Mouse (Mus musculus) lung, postnatal 25 days (tissue): ENCODE measurements around the gene Serpina3b.

ENCODE experiments used
- DNase-seq: peaks from one replicate; pipeline ENCODE4 v3.0.0; 2022; ENCODE audit warnings: low spot score

Serpina3b gene

DNA sequence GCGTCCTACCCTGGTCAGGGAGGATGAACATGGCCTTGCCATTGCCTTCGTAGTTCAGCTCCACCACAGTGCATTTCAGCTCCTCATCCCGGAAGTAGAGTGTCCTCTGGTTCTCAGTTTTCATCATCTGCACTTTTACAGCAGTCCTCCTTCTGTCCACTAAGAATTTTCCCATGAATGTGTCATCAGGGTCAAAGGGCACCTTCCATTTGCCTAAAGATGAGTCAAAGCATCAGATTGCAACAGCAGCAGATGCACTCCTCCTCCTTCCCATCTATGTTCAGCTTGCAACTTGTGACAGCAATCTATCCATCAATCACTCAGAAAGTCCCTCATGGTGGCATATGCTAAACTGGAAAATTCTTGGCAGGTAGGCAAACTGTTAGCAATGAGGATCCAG is 47.8 kb downstream of the Serpina3b start:
- no peak for DNase-seq

DNA sequence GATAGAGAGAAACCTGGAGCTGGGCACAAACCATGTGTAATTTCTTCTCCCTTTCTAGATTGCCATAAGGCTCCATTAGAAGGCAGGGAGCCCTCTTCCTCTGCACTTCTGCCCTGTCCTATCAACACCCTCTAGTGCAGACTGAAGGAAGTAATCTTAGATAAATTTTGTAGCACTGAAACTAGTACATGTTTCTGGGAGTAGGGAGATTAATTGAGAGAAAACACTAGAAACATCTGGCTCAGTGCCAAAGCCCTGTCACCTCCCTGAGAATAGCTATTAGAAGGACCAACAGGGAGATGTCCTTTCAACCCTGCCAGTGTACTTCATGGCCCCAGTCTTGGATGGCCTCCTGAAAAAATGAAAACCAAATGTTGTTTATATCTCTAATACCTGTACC is 50.8 kb downstream of the Serpina3b start:
- no peak for DNase-seq

DNA sequence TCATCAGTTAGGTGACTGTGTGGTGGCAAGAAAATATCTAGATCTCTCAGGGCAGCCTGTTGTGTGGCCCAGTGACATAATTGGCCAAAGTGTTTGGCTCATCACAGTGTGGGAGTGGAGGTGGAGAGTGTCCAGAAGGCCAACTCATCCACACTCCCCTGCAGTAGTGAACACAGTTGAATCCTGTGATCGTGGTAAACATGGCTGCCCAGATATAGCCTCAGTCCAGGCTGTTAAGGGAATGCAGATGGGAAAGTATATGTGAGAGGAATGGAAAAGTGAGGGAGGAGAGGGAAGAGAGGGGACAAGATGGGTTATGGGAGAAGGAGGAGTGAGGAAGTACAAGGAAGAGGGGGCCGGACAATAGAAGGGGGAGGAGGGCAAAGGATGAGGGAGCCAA is 51.2 kb downstream of the Serpina3b start:
- no peak for DNase-seq

DNA sequence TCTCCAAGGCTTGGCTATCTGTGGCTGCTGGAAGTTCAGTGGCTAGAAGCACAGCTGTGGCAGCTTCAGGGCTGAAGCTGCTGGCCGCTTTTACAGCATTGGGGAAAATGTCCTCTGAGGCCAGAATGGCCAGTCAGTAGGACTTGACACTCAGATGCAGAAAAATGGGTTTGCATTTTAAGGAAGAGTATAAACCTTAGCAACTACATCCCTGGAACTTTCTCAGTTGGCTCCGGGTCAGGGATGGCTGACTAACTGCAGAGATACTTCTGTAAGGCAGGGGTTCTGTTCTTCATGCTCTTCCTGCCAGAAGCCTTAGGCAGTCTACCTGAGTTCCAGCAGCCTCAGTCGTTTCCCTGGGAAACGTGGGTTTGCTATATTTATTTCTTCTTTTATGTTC is 57.2 kb downstream of the Serpina3b start:
- DNase-seq = no peak

DNA sequence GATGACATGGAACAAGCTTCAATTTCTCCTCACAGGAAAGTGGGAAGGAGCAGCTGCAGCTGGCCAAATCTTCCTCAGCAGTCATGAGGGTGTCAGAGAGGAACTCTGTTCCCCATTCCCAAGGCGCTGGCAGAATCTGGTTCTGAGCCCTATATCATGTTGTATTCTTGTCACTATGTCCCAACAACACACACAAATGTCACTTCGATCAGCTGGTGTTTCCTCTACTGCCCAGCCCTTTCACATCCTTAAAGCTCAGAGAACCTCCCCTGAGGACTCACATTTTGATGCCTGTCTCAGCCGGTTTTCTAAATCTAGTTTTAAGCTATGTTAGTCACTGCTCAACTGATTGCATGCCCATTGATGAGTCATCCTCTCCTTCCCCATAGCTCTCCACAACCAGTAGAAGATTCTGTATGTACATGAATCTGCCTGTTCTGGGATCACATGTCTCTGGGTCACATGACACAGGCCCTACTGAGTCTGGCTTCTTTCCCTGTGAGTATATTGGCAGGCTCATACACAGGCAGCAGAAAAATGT is 58.3 kb downstream of the Serpina3b start:
- peak; percentile 24 for DNase-seq
